Mouse (Mus musculus) ES-E14 (cell line): ENCODE results near the gene Sncg.

Experiments
- CHD2 ChIP-seq: IDR thresholded peaks from 2 replicates; pipeline ENCODE4 v1.6.1; 2014; ENCODE audit warnings: mild to moderate bottlenecking, low read depth, low read length, inconsistent platforms
- HCFC1 ChIP-seq: IDR thresholded peaks from 2 replicates; pipeline ENCODE4 v1.6.1; 2012; ENCODE audit warnings: low read length, inconsistent platforms, borderline replicate concordance; ENCODE audit not compliant: insufficient read depth
- ZC3H11A ChIP-seq: IDR thresholded peaks from 2 replicates; pipeline ENCODE4 v1.6.1; 2012; ENCODE audit warnings: low read depth, mild to moderate bottlenecking, inconsistent platforms, low read length, borderline replicate concordance
- ZNF384 ChIP-seq: IDR thresholded peaks from 2 replicates; pipeline ENCODE4 v1.6.1; 2012; ENCODE audit warnings: low read depth, low read length, inconsistent platforms

- TF ChIP-seq ZNF384 = no peak
- no peak for TF ChIP-seq ZC3H11A
- TF ChIP-seq CHD2 = no peak
- no peak for TF ChIP-seq HCFC1
Observed at GRCm38 (mm10) chr14:34378560-34379331, 4.2 kb upstream of the Sncg start.
